Mouse (Mus musculus) kidney, postnatal 36 days (tissue): ENCODE results near the gene Rnase12.
A peak's percentile ranks its signal among the peaks of the same experiment; 100 is the strongest.

Source experiments
- DNase-seq, 2 experiments: peaks; one replicate each; pipeline ENCODE4 v3.0.0; 2021 to 2022; ENCODE audit warnings: mixed read lengths in 2 of 2

Gene Rnase12

DNA sequence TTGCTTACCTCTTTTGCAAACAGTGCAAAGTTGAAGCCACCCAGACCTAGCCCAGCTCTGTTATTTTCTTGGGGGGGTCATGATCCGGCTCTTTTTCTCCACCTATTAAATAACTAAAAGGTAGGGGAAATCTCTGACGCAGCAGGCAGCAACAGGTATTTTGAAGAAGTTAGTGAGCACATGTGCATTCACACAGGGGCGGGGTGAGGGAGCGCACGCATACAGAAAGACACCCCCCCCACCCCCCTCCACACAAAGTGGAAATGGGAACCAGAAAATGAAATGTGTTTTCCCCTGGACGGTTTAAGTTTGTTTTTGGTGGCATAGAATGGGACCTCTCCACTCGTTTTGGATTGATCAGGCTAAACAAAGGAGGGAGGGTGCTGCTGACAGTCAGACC, 26.3 kb upstream of the Rnase12 start:
- no peak for DNase-seq

GRCm38 (mm10) chr14:51082599-51083581, 25.4 kb upstream of the Rnase12 start:
- peak; percentile 59 to 78 for DNase-seq

DNA sequence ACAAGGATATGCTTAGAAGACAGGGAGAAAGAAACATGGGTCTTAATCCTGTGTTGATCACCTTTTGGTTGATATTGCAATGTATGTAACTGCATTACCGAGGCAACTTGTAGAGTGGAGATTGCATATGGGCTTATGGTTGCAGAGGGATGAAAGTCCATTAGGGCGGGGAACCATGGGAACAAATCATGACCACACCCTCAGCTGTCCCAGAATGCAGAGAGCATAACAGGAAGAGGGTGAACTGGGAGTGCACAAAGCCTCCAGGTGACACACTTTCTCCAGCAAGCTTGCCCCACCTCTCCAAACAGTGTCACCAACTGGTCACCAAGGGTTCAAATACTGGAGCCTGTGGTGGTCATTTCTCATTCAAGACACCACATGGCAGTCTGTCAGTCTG, 23.6 kb upstream of the Rnase12 start:
- DNase-seq, result no peak

- DNase-seq, result no peak
These were observed 21.7 kb upstream of the Rnase12 start for GRCm38 (mm10) chr14:51079180-51079579.

GRCm38 (mm10) chr14:51074335-51074734, 16.9 kb upstream of the Rnase12 start, which contains the start of gene Olfr750:
Olfr750 (minus strand) TSS chr14:51074435.
- no peak for DNase-seq

- peak; percentile 41 to 73 for DNase-seq
These were observed 12.2 kb upstream of the Rnase12 start for GRCm38 (mm10) chr14:51069617-51070016.

- DNase-seq, result no peak
These were observed 11.5 kb upstream of the Rnase12 start for GRCm38 (mm10) chr14:51068956-51069355.

- no peak for DNase-seq
These were observed 3.3 kb upstream of the Rnase12 start for GRCm38 (mm10) chr14:51060761-51061160.

- DNase-seq, result no peak
These were observed 2.9 kb downstream of the Rnase12 start for GRCm38 (mm10) chr14:51054243-51055237.

DNA sequence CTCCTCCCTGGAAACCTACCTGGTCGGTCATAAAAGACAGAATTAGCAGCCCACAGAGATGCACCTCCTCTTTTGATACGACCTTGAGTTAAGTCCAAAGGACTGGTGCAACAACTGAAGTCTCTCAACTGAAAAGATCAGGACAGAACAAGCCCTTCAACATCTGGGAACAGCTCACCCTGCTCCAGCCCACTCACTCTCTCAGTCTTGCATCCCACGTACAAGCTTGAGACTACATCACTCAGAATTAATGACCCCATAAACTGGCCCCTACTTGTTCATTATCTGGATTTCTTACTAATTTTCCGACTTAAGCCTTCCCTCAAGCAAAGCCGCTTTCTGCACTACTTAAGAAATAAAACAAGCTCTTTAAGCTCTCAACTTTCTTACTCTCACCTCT, 4.3 kb downstream of the Rnase12 start:
- no peak for DNase-seq

DNA sequence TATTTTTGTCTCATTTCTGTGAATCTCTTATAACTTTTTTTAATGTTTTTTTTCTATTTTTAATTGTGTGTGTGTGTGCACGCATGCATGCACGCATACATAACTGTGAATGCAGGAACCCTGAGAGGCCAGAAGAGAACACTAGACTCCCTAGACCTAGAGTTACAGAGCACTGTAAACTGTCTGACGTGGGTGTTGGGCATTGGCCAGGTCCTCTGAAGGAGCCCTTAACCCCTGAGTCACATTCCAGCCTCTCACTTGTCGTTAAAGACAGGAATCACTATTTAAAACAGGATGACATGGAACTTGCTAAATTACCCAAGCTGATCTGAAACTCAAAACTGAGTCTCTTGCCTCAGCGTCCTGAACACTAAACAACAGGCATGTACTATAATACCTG, 5.5 kb downstream of the Rnase12 start:
- peak in 1 of 2 experiments; percentile 12 for DNase-seq

DNA sequence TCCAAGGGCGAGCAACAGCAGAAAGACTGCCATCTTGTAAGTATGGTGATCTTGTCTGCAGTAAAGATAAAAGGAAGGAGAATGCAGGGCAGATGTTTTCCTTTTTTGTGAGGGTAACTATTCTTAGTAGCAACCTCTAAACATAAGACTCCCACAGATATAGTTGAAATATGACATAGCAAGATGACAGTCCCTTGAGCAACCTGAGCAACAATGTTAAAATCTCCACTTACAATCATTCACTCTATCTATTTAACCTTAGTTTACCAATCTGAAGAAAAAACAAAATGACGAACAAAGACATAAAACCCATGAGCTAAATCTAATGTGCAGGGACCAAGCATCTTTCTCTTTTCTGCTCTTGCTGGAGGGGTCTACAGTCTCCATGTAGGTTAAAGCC, 7.4 kb downstream of the Rnase12 start, which contains the start of gene Rnase11:
Gene Rnase11 (minus strand): TSS at position 101 of the 400 bp plus-strand sequence.
- DNase-seq, result no peak

- no peak for DNase-seq
These were observed 9.6 kb downstream of the Rnase12 start for GRCm38 (mm10) chr14:51047846-51048245.

- DNase-seq, result no peak
These were observed 15.7 kb downstream of the Rnase12 start, which contains the start of gene Rnase9 for GRCm38 (mm10) chr14:51041769-51042168. Rnase9 (minus strand) TSS chr14:51041869.

- no peak for DNase-seq
These were observed 21.2 kb downstream of the Rnase12 start for GRCm38 (mm10) chr14:51036214-51036613.

GRCm38 (mm10) chr14:51035206-51035605, 22.3 kb downstream of the Rnase12 start:
- DNase-seq, result no peak

- no peak for DNase-seq
These were observed 29.9 kb downstream of the Rnase12 start for GRCm38 (mm10) chr14:51027387-51028155.

- peak; percentile 79 to 81 for DNase-seq
These were observed 30.9 kb downstream of the Rnase12 start for GRCm38 (mm10) chr14:51026391-51027133.

GRCm38 (mm10) chr14:51024820-51025219, 32.6 kb downstream of the Rnase12 start:
- no peak for DNase-seq

DNA sequence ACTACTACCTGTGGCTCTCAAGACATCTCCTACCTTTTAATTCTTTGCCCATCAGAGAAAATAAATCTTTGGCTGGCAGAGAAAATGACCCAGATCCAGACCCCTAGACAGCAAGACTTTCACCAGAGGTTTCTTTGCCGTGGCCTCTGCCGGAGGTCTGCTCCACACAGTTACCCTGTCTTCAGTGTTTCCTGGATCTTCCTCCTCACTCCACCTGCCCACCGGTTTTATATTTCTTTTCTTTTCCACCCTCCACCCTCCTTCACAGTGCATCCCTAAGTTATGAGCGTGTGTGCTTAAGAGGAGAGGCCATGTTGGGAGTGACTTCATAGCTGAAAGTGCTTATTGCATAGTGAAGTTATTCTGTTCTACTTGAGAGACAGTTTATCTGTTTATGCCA, 34.0 kb downstream of the Rnase12 start:
- no peak for DNase-seq

- peak; percentile 55 to 59 for DNase-seq
These were observed 40.2 kb downstream of the Rnase12 start for GRCm38 (mm10) chr14:51017256-51017655.
